Mouse (Mus musculus) kidney, adult 9 months (tissue): ENCODE measurements around the gene Synj1.

ENCODE experiments used
- DNase-seq: peaks from one replicate; pipeline ENCODE4 v3.0.0; 2022

The Synj1 gene

DNA sequence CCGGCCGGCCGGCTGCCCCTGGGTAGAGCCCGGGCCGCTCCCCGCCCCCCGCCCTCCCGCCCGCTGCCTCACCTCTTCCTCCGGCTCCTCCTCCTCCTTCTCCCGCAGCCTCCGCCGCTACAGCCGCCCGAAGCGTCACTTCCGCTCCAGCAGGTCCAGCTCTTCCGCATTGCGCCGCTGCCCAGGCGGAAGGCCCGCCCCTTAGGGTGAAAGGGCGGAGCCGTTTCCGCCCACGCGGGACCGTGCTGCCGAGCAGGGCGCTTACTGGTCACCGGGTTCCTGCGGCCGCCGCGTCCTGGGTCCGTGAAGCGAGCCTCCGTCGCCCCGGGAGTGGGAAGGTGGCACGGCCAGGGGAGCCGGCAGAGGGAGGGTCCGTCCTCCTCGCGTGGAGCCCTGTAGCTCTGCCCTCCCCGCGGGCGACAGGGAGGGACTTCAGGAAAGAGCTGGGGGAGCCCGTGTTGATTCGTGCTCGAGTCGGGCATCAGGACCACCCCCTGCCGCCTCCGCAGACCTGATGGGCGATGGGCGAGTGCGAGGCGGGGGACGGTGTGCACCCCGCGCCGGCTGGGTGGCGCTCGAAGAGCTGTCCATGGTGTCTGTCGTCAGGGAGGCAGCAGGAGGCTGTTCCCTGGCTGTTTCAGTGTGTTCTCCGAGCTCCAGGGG, at the start of gene Synj1:
Synj1 (minus strand) TSS at position 288 of the 663 bp plus-strand sequence.
- DNase-seq: peak; percentile 90

DNA sequence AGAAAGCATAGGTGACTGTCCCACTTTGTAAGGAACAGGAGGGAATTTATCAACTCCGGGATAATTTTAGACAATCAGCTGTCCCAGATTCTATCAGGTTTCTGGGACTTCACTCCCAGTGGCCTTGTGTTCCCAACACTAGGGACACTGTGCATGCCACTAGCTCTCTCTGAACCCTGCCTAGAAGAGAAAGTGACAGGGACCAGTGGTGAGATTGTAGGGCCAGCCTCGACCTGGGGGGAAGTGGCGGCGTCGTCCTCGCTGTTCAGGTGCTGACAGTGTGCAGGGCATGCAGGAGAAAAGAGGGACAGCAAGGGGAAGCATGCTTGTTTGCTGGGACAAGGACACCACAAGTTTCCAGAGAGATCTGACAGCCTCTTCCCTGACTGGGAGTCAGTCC, 46.6 kb upstream of the Synj1 start:
- DNase-seq: no peak

DNA sequence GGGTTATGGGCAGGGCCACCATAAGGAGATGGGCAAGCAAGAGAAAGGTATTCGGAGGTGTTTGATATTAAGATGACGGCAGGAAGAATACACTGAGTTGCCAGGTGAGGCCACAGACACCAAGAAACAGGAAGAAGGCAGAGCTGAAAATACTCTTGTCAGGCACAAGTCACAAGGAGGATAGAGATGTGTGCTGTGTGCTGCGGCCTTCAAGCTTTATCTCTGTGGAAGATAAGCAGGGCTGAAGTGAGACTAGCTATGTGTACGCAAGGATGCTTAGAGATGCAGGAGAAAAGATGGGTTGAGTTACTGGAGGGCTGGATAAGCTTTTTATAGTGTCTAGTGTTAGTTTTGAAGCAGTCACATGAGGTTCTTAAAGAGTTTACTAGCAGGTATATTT, 46.2 kb upstream of the Synj1 start:
- no peak for DNase-seq

DNA sequence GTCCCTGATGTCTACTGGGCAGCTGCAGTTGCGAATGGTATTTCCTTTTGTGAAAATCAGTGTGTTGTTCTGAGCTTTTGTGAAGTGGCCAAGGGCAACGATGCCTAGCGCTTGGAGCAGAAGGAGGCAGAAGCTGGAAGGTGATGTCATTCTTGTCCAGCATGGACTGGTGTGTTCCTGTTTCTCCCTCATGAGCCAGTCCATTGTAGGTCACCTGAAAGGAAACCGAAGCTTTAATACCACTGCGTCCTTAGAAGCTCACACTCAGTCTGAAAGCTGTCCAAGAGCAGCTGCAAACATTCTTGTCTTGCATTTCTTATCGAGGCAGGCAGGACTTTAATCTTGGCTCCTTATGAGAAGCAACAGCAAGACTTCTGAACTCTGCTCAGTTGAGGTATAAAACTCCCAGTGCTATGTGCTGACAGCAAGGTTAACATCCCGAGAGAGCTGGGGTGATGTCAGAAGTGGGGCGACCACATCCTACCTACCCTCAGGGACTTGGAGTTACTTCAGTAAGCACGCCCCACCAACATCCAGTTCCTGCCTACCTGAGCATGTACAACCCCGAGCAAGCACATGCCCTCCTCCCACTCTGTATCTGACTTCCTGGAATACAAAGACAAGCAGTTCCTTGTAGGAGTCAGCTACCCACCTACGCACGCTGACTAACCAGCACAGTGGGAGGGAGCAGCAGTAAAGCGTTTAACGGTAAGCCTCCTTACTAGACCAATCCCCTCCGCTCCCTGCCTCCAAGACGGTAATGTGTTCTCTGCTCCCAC, 45.1 kb upstream of the Synj1 start:
- peak; percentile 54 for DNase-seq

DNA sequence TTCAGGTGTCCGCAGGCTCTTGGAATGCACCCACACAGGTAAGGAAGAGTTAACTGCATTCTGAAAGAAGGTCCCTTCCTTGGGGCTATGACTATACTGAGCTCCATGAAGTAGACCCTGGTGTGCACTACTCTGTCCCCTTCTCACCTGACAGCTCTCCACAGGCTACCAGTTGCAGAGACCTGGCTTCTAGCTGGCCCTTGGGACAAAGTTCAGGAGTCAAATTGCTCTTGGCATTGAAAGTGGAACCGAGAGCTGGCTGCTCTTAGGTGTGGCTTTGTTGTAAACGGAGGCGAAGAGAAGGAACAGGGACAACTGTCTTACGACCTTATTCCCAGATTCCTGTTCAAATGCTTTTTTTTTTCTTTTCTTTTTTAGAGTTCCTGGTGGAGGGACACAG, 44.0 kb upstream of the Synj1 start:
- DNase-seq: peak; percentile 55

DNA sequence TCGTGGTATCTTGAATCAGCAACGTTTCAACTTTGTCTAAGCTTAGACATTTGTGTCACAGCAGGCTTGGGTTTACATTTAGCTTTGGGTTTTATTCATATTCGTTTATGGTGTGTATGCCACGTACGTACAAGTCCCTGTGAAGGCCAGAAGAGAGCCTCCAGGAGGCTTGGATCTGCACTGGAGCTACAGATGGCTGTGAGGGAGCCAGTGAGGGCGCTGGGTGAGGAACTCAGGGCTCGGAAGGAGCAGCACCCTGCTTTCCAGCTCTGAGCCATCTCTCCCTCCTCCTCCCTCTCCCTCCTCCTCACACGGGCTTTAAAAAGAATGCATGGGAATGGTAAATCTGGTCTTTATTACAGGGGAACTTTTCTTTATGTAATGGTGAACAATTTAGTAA, 42.5 kb upstream of the Synj1 start:
- no peak for DNase-seq

DNA sequence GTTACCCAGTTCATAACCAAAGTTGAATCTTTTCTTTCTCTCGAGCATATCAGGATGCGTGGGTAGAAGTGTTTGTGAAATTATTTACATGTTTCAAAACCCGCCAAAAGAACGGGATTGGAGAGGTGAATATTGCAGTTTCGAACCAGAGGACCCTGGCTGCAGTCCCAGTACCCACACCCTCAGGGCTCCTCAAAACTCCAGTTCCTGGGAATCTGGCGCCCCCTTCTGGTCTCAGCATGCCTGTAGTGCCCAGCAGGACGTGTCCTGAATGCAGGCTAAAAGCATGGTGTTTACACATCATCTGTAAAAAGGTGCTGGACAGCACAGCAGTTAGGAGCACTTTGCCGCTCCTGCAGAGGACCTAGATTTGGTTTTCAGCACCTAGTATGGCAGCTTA, 34.4 kb upstream of the Synj1 start:
- DNase-seq: peak; percentile 51

DNA sequence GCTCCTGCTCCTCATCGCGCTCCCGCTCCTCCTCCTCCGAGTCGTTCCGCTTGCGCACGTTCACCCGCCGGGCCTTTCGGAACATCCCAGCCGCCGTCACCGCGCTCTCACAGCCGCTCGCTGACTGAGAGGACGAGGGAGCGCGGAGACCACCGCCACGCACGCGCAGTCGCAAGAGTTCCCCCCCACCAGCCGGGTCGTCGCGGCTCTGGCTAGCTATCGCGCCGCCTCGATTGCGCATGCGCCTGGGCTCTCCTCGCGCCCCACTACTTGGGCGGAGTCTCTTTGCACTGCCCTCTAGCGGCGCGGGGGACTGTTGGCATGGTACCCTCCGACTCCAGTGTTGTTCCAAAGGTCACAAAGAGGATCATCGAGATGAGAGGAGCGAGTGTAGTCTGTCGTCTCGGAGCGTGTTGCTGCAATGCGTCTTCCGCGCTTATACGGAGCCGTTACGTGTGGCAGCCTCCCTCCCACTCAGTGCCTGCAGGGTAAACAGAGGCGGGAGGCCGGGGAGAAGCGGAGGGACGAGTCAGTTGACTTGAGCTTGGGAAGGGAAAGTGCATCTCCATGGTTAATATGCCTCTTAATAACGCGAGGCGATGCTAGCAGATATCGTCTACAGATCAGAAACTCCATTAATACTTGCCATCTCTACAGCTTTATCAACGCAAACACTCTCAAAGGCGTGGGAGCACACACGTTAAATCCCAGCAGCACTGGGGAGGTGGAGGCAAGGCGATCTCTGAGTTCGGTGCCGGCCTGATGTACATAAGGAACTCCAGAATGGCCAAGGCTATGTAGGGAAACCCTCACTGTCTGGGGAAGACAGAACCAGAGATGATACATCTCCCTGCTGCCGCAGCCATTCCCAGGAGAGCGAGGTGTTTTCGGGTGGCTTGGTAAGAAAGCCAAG, 33.4 kb upstream of the Synj1 start, which contains the start of gene Paxbp1:
Paxbp1 (minus strand) TSS at position 274 of the 913 bp plus-strand sequence.
- peak; percentile 99 for DNase-seq

DNA sequence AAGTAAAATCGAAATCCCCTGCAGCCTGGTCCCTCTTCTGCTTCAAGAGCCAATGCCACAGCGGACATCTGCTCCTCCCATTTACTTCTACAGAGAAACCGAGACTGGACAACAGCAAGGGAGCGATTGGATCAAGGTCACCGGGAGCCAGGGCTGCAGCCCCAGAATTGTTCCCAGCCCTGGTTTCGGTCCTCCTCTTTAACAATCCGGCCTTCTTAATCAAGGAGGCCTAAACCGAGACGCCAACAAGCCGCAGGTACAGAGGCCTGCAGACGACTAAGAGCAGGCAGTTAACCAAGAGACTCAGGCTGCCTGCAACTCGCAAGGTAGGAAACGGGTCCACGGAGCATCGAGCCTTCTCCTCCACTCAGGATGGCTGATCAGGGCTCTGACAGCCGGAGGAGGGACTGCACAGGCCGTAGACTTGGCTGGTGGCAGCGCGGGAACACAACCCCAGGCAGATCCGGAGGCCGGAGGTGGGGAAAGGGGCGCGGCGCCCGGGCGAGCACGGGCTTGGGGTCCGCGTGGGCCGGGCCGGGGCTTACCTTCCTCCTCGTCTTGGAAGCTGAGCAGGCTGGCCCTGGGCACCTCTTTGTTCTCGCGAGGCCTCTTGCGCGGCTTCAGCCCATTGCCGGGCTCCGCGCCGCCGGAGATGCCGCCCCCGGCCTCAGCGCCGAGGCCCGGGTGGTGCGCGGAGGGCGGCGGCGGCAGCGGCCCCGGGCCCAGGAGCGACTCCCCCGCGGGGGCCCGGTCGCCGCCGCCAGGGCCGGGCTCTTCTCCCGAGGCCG, 32.5 kb upstream of the Synj1 start:
- peak; percentile 57 for DNase-seq

DNA sequence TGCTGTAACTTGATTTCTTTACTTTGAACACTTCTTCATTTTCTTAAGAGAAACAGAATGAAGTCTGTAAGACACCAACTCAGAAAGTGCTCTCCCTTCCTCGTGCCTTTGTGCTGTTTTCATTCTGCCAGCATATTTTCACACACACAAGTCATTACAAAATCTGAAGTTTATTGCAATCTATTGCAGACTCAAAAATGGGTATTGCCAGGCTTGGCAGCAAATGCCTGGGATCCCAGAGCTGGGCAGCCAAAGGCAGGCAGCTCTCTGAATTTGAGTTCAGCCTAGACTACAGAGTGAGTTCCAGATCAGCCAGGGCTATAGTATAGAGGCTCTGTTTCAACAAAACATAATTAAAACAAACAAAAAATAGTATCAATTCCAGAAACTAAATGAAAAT, 31.5 kb upstream of the Synj1 start:
- no peak for DNase-seq

DNA sequence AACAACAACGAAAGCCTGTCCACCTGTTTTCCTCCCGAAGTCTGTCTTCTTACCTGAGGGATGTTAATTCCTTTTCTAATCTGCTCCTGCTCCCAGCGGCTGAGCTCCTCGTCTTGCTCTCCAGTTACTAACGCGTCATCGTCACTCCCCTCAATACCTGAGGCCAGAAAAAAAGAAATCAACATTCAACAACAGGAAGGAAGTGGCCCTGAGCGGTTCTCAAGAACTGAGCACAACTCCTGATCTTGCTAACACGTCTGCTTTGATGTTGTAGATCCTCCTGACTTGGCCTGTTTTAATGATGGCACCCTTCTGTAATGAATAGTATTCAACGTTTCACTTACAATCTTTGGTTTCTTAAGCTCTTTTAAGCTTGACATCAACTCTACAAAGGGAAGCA, 24.8 kb upstream of the Synj1 start:
- no peak for DNase-seq

DNA sequence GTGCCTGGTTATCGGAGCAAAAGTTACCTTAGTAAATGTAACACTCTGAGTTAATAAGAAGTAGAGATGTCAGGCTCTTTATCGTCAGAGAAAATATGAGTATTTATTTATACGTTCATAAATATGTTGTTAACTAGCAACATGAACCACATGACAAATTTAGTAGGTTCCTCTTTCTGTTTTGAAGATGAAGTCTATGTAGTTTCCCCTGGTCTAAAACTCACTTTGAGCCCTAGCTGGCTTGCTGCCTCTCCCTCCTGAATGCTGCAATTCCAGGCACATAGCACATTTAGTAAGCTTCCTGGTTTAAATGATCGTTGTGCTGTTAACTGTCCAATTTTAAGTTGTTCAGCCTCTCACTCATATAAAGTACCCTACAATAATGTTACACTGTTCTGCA, 19.6 kb upstream of the Synj1 start:
- DNase-seq: no peak

DNA sequence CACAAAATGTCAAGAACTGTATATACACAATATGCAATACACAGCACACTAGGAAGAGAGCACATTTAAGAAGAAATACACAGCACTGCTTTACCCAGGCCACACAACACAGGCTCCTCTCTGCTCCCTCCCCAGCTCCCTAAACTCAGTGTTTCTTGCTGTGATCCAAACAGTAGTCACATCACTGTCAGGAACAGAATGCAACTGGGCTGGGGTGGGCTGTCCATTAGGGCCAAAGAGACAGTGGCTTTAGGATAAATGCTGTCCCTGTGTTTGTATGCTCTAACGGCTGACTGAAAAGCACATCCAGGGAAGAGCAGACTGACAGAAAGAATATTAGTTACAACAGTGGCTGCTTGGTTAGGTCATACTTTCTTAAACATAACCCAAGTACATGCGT, 18.8 kb upstream of the Synj1 start:
- DNase-seq: no peak

DNA sequence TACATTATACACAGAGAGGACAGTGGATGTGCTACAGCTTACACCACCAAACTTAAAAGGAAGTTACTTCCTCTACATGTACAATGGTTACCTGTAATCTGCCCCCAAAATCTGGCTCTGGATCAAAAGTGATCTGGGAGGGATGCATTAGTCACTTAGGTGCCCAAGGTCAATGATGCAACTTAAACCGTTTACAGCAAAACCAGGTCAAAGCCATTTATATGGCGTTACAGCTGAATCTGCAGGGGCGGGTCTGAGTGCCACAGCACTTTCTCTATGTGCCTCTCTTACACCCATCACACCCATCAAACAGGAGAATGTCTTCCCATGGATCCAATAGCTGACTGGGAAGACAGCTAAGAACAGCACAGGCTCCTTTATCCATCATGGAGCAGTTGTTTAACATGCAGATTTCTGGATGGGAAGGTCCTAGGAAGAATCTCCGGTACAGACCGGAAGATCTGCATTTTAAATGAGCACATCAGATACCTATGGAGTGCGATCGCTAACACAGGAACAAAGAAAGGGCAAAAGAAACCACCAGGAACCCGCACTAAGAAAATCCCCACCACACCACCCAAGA, 18.1 kb upstream of the Synj1 start:
- DNase-seq: no peak

DNA sequence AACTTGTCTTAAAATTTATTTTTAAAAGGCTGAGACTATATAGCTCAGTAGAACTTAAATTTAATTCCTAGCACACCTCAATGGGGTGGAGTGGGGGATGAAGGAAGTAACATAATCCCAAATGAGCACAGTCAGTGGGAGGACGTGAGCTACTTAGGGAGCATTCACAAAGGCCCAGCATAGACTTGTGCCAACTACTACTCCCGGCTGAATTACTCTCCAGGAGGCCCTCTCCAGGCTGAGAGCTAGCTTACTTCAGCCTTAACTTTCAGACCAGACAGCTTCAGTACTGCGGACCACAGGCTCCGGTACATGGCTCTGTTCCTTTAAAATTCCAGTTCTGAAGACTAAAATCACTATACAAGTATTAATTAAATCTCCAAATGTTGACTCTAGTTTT, 15.2 kb upstream of the Synj1 start:
- no peak for DNase-seq

DNA sequence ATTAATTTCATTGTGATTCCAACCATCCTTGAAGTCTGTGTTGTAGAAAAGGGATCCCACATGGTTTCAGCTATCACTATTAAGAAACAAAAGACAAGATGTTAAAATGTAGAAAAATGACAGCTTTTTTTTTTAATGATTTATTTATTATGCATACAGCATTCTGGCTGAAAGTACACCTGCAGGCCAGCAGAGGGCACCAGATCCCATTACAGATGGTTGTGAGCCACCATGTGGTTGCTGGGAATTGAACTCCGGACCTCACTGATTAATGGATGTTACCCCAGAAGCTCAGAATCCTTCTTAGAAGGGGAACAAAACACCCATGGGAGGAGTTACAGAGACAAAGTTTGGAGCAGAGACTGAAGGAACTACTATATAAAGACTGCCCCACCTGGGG, 12.3 kb upstream of the Synj1 start:
- DNase-seq: no peak

DNA sequence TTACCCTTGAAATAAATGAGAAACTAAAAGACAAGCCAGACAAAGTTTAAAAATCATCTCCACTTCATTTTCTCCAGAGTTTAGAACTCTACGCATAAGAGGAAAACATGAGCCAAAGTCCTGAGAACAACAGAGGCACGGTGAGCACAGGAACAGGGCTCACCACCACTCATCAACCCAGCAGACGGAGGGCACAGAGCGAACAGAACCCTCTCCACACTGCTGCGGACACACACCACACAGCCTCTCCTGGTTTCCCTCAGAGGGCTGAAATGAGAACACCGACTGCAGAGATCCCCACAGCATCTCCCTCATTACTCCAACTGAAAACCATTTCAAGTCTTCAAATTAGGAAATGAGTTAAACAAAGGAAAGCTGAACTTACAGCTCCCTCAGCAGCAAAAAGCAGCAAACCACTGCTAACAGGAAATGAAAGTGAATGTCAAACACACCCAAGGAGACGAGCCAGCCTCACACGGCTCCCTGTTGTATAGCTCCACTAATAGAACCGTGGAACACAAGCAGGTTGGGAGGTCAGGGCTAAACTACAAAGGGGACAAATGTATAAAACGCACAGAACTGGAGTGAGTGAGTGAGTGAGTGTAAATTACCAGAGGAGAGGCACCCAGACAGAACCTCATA, 9.9 kb upstream of the Synj1 start:
- DNase-seq: no peak

DNA sequence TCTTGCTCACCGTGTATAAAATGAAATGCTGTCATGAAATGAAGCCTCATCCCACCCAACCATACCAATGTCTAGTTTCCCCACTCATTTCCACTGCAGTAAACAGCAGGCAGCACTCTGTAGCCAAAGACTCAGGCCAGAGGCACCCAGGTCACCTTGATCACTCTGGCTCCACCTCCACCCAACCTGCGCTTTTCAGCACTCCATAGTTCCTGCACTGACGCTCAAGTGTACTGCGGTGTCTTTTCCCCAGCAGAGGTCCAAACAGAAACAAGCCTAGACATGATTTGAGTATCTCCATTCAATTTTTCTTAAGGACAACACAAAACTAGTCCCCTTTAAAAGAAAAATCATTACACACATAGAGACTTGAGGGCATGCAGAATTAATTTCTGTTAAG, 8.4 kb upstream of the Synj1 start:
- no peak for DNase-seq

DNA sequence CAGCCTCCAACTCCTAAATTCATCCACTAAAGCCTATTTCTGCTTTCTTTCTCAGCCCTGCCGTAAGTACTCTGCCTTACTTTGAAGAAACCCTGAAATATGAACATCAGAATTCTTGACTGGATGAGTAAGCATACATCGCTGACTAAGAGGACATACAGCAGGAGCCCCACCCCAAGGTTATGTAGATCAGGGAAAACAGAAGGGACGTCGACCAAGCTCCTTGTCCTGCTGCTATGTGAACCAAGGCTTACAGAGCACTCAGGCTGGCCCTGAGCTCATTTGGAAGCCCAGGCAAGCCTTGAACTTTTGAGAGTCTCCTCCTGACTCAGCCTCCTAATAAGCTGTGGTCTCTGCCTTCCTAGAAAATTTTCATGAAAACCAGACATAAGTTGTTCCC, 4.7 kb upstream of the Synj1 start:
- DNase-seq: no peak

DNA sequence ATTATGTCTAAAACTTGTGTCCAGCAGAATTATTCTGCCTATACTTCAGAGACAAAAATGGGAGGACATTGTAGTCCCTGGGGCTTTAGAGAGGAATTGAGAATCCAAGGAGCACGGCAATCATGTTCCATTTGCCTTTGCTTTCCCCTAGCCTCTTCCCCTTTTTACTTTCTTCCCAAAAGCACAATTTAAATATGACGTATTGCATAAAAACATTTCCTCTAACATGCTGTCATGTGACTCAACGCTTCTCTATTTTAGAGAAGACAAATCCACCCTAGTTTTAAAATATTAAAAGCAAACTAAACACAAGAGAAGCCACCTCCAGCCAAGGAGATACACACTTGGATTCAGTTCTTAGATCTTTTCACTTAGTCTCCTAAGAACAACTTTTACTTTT, 739 bp upstream of the Synj1 start:
- DNase-seq: no peak

DNA sequence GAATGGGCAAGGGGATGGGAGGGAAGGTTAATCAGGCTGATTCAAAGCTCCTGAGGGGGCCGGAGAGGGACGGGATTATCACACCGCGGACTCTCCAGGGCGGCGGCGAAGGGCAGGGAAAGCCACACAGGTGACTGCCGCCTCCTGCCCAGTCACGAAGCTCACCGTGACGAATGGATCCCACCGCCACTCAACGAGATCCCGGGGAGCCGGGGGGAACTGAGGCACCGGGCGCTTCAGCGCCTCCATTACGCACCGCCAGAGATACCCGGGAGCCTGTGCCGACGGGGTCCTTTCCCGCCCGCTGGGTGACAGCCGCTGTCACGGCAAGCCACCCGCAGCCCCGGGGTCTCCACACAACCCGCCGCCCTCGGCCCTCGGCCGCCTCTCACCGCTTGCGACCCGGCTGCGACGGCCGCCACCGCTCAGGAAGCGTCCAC, 507 bp downstream of the Synj1 start:
- no peak for DNase-seq
